Mouse (Mus musculus) heart, adult 2 months (tissue): ENCODE results near the gene Snrpa.

Source experiments
- EP300 ChIP-seq: fragments of 200-500 bp; IDR thresholded peaks from 2 replicates; pipeline ENCODE4 v1.6.1; 2011; ENCODE audit warnings: low read depth, low read length, control low read depth; ENCODE audit not compliant: insufficient read depth
- POLR2A ChIP-seq: fragments of 200-500 bp; IDR thresholded peaks from 2 replicates; pipeline ENCODE4 v1.6.1; 2011; ENCODE audit warnings: mild to moderate bottlenecking, low read depth, low read length, control low read depth; ENCODE audit not compliant: insufficient read depth

DNA sequence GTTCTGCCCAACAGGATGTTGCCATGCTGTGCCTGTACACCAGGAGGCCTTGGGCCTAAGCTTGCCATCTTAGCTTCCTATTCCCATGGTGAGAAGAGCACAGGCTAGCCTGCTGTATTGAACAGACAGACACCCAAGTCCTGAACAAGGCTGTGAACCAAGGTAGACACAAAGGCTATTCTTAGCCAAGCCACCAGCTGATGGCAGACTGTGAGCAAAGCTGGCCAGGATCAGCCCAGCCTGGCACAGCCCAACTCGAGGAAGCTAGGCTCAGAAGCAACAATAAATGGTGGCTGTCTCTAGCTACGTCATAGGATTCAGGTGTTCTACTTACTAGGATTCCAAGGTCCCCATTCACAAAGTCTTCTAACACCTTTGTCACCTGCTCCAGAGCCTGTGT is 16.6 kb upstream of the Snrpa start:
- TF ChIP-seq POLR2A = no peak
- no peak for TF ChIP-seq EP300
